Mouse (Mus musculus): Measurements from ENCODE around the gene Musk.

Musk gene

GRCm38 (mm10) chr4:58314942-58315508, 29.3 kb downstream of the Musk start:
- DNase-seq (ENCODE audit: low read depth in 2 of 2, low spot score in 2 of 2), result no peak

- DNase-seq (ENCODE audit: low read depth in 2 of 2, low spot score in 2 of 2), result no peak
Observed at GRCm38 (mm10) chr4:58317536-58317935, 31.8 kb downstream of the Musk start.

GRCm38 (mm10) chr4:58320293-58320692, 34.5 kb downstream of the Musk start:
- DNase-seq (ENCODE audit: low read depth in 2 of 2, low spot score in 2 of 2), result no peak

- DNase-seq (ENCODE audit: low read depth in 2 of 2, low spot score in 2 of 2), result no peak
Observed at GRCm38 (mm10) chr4:58326746-58327145, 41.0 kb downstream of the Musk start.

GRCm38 (mm10) chr4:58328231-58328630, 42.5 kb downstream of the Musk start:
- no peak for DNase-seq (ENCODE audit: low read depth in 2 of 2, low spot score in 2 of 2)

- no peak for DNase-seq (ENCODE audit: low read depth in 2 of 2, low spot score in 2 of 2)
Observed at GRCm38 (mm10) chr4:58330016-58330415, 44.3 kb downstream of the Musk start.

GRCm38 (mm10) chr4:58330864-58331638, 45.3 kb downstream of the Musk start:
- no peak for DNase-seq (ENCODE audit: low read depth in 2 of 2, low spot score in 2 of 2)

- no peak for DNase-seq (ENCODE audit: low read depth in 2 of 2, low spot score in 2 of 2)
Observed at GRCm38 (mm10) chr4:58332394-58332793, 46.6 kb downstream of the Musk start.

GRCm38 (mm10) chr4:58336227-58336626, 50.5 kb downstream of the Musk start:
- no peak for DNase-seq (ENCODE audit: low read depth in 2 of 2, low spot score in 2 of 2)

GRCm38 (mm10) chr4:58339226-58339625, 53.5 kb downstream of the Musk start:
- DNase-seq (ENCODE audit: low read depth in 2 of 2, low spot score in 2 of 2), result no peak

- no peak for DNase-seq (ENCODE audit: low read depth in 2 of 2, low spot score in 2 of 2)
Observed at GRCm38 (mm10) chr4:58350206-58350605, 64.4 kb downstream of the Musk start.

GRCm38 (mm10) chr4:58351165-58351564, 65.4 kb downstream of the Musk start:
- no peak for DNase-seq (ENCODE audit: low read depth in 2 of 2, low spot score in 2 of 2)

GRCm38 (mm10) chr4:58351590-58351989, 65.8 kb downstream of the Musk start:
- no peak for DNase-seq (ENCODE audit: low read depth in 2 of 2, low spot score in 2 of 2)

GRCm38 (mm10) chr4:58358996-58359395, 73.2 kb downstream of the Musk start:
- no peak for DNase-seq (ENCODE audit: low read depth in 2 of 2, low spot score in 2 of 2)

- DNase-seq (ENCODE audit: low read depth in 2 of 2, low spot score in 2 of 2), result no peak
Observed at GRCm38 (mm10) chr4:58365321-58365720, 79.6 kb downstream of the Musk start.

- DNase-seq (ENCODE audit: low read depth in 2 of 2, low spot score in 2 of 2), result no peak
Observed at GRCm38 (mm10) chr4:58371106-58371505, 85.3 kb downstream of the Musk start.

GRCm38 (mm10) chr4:58373599-58373998, 87.8 kb downstream of the Musk start:
- DNase-seq (ENCODE audit: low read depth in 2 of 2, low spot score in 2 of 2), result no peak

- DNase-seq (ENCODE audit: low read depth in 2 of 2, low spot score in 2 of 2), result no peak
Observed at GRCm38 (mm10) chr4:58374141-58374870, 88.5 kb downstream of the Musk start.

GRCm38 (mm10) chr4:58379186-58379585, 93.4 kb downstream of the Musk start:
- DNase-seq (ENCODE audit: low read depth in 2 of 2, low spot score in 2 of 2), result no peak

- no peak for DNase-seq (ENCODE audit: low read depth in 2 of 2, low spot score in 2 of 2)
Observed at GRCm38 (mm10) chr4:58400861-58401341, 115.1 kb downstream of the Musk start.

- DNase-seq (ENCODE audit: low read depth in 2 of 2, low spot score in 2 of 2), result no peak
Observed at GRCm38 (mm10) chr4:58401973-58402501, 116.3 kb downstream of the Musk start.

Measured in CD8-positive naive resting alpha-beta T cell, adult 2 months (primary cell).